Mouse (Mus musculus): ENCODE results near the gene Mat2b. TPM values are rescaled to one million over a fixed set of nuclear protein-coding genes. Genes with fewer than 3 reads are reported as not detected.

The Mat2b gene
- polyA plus RNA-seq, 1 experiment from 2014 or later = 85.1 TPM

DNA sequence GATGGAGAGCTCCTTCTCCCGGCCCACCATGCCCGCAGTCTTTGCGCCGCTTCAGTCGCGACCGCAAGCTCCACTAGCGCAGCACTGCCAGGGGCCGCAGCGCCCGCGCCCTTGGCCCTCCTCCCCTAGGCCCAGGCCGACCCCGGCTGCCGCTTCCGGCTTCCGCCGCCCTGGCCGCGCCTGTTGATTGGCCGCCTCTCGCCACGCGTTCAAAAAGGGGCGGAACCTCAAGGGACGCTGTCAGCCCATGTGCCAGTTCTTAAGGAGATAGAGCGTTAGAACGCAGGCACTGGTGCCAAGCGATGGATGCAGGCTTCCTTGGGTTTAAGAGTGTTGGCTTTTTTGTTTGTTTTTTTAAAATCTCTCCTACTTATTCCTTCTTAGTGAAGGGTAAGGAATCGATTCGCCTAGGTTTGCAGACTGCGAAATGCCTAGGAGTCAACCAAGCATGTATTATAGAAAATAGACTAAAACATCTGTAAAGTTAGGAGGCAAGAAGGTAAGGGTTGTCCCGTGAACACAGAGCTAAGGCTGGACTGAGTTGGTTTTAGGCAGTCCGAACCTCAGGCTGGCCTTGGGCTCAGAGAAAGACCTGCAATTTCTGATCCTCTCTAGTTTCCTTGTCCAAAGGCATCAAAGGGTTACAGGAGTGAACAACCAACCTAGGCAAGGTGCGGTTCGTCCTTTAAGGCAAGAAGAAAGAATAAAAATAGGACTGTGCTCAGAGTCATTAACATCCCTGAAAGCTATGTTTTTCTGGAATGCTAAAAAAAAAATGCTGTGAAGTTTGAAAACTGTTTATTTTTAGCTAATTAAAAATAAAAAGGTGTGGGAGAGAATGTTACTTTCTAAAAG is 2.3 kb downstream of the Mat2b start:
- peak; percentile 97 for DNase-seq
- H3K9me3 ChIP-seq (ENCODE audit: low read depth, low read length) = no peaks in the 10 kb centered on the region
- peak overlapping the region; percentile 83 for H3K4me3 ChIP-seq (ENCODE audit: low read depth, low read length)
- ATAC-seq (ENCODE audit: insufficient read depth) = peak; percentile 96
- no peaks in the 10 kb centered on the region for H3K36me3 ChIP-seq (ENCODE audit: insufficient read depth)
- H3K9ac ChIP-seq = peak overlapping the region; percentile 84
- peaks cover 9% of the 10 kb centered on the region; the same call in 1 of the 2 replicates for H3K4me1 ChIP-seq (ENCODE audit: insufficient read depth)
- peak overlapping the region; percentile 98 for H3K27ac ChIP-seq (ENCODE audit: low read depth)
- no peak for TF ChIP-seq CTCF (IDR thresholded peaks at IDR 0.05; ENCODE audit: low read depth)
- no peaks in the 10 kb centered on the region for H3K27me3 ChIP-seq (ENCODE audit: insufficient read depth, low read length)
- under 1% methylated on average over 33 of the region's 36 CpGs for WGBS
- H3K4me2 ChIP-seq = peak overlapping the region; percentile 80

- ATAC-seq (ENCODE audit: insufficient read depth) (peak; percentile 73), DNase-seq (peak; percentile 61)
- Histone ChIP-seq H3K9me3 (ENCODE audit: low read depth, low read length) (no peaks in the 10 kb centered on the region), H3K4me2 (peak overlapping the region; percentile 80), H3K36me3 (ENCODE audit: insufficient read depth) (peaks cover 6% of the 10 kb centered on the region), H3K27me3 (ENCODE audit: insufficient read depth, low read length) (no peaks in the 10 kb centered on the region), H3K4me1 (ENCODE audit: insufficient read depth) (peaks cover 9% of the 10 kb centered on the region; the same call in 1 of the 2 replicates), H3K9ac (peak overlapping the region; percentile 84), H3K4me3 (ENCODE audit: low read depth, low read length) (peak overlapping the region; percentile 83), H3K27ac (ENCODE audit: low read depth) (peak overlapping the region; percentile 98)
- no peak for TF ChIP-seq CTCF (IDR thresholded peaks at IDR 0.05; ENCODE audit: low read depth)
- under 1% methylated on average over 27 of the region's 28 CpGs for WGBS
Observed at GRCm38 (mm10) chr11:40692101-40692509, 2.9 kb downstream of the Mat2b start.

DNA sequence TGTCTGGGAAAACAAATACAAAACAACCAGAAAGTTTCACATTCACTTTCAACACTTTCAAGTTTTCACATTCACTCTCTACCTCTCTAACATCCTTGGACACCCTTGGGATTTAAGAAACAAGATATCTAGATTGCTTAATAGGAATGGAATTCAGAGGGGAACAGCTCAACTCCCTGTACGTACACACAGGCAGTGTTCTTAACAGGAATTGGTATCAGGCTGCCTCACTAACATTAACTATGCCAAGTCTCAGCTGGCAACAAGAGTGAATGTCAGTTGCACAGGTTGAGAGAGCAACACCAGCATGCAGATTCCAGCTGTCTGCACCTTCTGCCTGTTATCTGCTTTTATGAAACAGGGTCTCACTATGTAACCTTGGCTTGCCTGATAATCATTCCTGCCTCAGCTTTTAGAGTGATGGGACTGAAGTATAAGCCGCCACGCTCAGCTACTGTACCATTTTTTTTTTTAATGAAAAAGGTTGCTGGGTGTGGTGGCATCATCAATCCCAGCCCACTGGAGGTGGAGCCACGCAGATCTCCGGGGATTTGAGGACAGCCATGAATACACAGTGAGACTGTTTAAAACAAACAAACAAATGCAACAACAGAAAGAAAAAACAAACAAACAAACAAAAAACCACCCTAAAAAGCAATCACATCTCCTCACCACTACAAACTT is 4.4 kb downstream of the Mat2b start:
- H3K4me2 ChIP-seq = peak overlapping the region; percentile 80
- 59% methylated on average over 5 of the region's 5 CpGs for WGBS
- ATAC-seq (ENCODE audit: insufficient read depth) (no peak), DNase-seq (no peak)
- H3K36me3 ChIP-seq (ENCODE audit: insufficient read depth) = peaks cover 20% of the 10 kb centered on the region
- H3K4me1 ChIP-seq (ENCODE audit: insufficient read depth) = peaks cover 9% of the 10 kb centered on the region; the same call in 1 of the 2 replicates
- no peak overlapping the region for H3K27ac ChIP-seq (ENCODE audit: low read depth)
- no peak for TF ChIP-seq CTCF (IDR thresholded peaks at IDR 0.05; ENCODE audit: low read depth)
- no peak overlapping the region for H3K9ac ChIP-seq
- H3K4me3 ChIP-seq (ENCODE audit: low read depth, low read length) = peak overlapping the region; percentile 10; the same call in 1 of the 2 replicates
- H3K9me3 ChIP-seq (ENCODE audit: low read depth, low read length) = no peaks in the 10 kb centered on the region
- no peaks in the 10 kb centered on the region for H3K27me3 ChIP-seq (ENCODE audit: insufficient read depth, low read length)

- DNase-seq = no peak
- Histone ChIP-seq H3K27ac (ENCODE audit: low read depth) (no peak overlapping the region), H3K9ac (no peak overlapping the region), H3K4me3 (ENCODE audit: low read depth, low read length) (no peak overlapping the region), H3K36me3 (ENCODE audit: insufficient read depth) (peaks cover 87% of the 10 kb centered on the region), H3K4me1 (ENCODE audit: insufficient read depth) (no peaks in the 10 kb centered on the region), H3K4me2 (no peak overlapping the region), H3K9me3 (ENCODE audit: low read depth, low read length) (no peaks in the 10 kb centered on the region), H3K27me3 (ENCODE audit: insufficient read depth, low read length) (no peaks in the 10 kb centered on the region)
- 84% methylated on average over 3 of the region's 3 CpGs for WGBS
- ATAC-seq (ENCODE audit: insufficient read depth) = no peak
- TF ChIP-seq CTCF (IDR thresholded peaks at IDR 0.05; ENCODE audit: low read depth) = no peak
Observed at GRCm38 (mm10) chr11:40683295-40683694, 11.7 kb downstream of the Mat2b start.

DNA sequence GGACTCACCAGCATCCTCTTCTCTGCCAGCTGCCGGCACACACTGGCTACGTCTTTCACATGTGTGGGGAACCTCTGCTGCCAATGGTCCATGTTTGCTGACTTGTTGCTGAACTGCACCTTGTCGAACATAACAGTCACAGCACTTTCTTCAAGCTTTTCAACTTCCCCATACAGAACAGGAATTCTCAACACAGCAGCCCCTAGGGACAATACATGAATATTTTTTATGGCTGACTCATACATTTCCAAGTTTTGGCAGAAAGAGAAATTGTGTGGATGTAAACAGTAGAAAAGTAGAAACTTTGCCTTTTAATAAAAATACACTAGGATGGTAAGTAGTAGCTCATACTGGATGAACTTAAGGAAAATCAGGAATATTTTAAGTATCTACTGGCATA is 12.5 kb downstream of the Mat2b start:
- H3K4me2 ChIP-seq = no peak overlapping the region
- no peaks in the 10 kb centered on the region for H3K4me1 ChIP-seq (ENCODE audit: insufficient read depth)
- no peak for DNase-seq
- no peak overlapping the region for H3K9ac ChIP-seq
- WGBS = 90% methylated on average over 3 of the region's 3 CpGs
- no peak for ATAC-seq (ENCODE audit: insufficient read depth)
- H3K9me3 ChIP-seq (ENCODE audit: low read depth, low read length) = peaks cover 2% of the 10 kb centered on the region; the same call in 1 of the 2 replicates
- H3K27me3 ChIP-seq (ENCODE audit: insufficient read depth, low read length) = no peaks in the 10 kb centered on the region
- no peak overlapping the region for H3K4me3 ChIP-seq (ENCODE audit: low read depth, low read length)
- TF ChIP-seq CTCF (IDR thresholded peaks at IDR 0.05; ENCODE audit: low read depth) = no peak
- H3K27ac ChIP-seq (ENCODE audit: low read depth) = no peak overlapping the region
- peaks cover 93% of the 10 kb centered on the region for H3K36me3 ChIP-seq (ENCODE audit: insufficient read depth)

DNA sequence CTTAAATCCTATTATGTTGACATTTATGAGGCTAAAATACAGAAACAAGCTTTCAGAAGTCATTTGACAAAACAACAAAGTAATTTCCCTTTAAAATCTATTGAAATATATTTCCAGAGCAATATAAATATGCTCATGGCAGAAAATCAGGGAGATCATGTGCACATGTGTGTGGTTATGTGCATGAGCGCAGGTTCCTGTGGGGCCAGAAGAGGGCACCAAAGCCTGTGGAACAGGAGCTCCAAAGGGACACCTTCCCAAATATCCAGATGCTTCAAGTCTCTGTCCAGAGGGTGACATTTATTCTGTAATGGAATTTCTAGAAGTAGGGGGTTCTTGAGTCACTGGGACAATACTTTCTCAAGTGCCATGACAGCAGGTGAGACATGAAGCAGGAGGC is 17.8 kb downstream of the Mat2b start:
- Histone ChIP-seq H3K9ac (no peak overlapping the region), H3K9me3 (ENCODE audit: low read depth, low read length) (peaks cover 5% of the 10 kb centered on the region; the same call in 1 of the 2 replicates), H3K27me3 (ENCODE audit: insufficient read depth, low read length) (no peaks in the 10 kb centered on the region), H3K4me2 (no peak overlapping the region), H3K4me1 (ENCODE audit: insufficient read depth) (no peaks in the 10 kb centered on the region), H3K36me3 (ENCODE audit: insufficient read depth) (peaks cover 48% of the 10 kb centered on the region), H3K27ac (ENCODE audit: low read depth) (no peak overlapping the region), H3K4me3 (ENCODE audit: low read depth, low read length) (no peak overlapping the region)
- DNase-seq (peak; percentile 19), ATAC-seq (ENCODE audit: insufficient read depth) (no peak)
- WGBS = 97% methylated on average over 1 of the region's 1 CpGs
- peak; percentile 37 for TF ChIP-seq CTCF (IDR thresholded peaks at IDR 0.05; ENCODE audit: low read depth)

Data from lung, embryonic 14.5 days (tissue).